Mouse (Mus musculus): ENCODE measurements at regions not wholly inside any gene's neighbourhood (a gene's known extent, or its start where the extent isn't known, plus 50 kb on each side); places are given as distances from the start of the nearest gene placed in this dataset.

GRCm38 (mm10) chr15:96775129-96775528, 75.6 kb upstream of the Slc38a2 start:
- no peak for DNase-seq (ENCODE audit: extremely low read depth, low read depth, low spot score)

GRCm38 (mm10) chr15:96774664-96775063, 75.1 kb upstream of the Slc38a2 start:
- DNase-seq (ENCODE audit: extremely low read depth, low read depth, low spot score): no peak

- DNase-seq (ENCODE audit: extremely low read depth, low read depth, low spot score): no peak
Observed at GRCm38 (mm10) chr15:96773656-96774055, 74.1 kb upstream of the Slc38a2 start.

GRCm38 (mm10) chr15:96772701-96773100, 73.2 kb upstream of the Slc38a2 start:
- DNase-seq (ENCODE audit: extremely low read depth, low read depth, low spot score): no peak

- no peak for DNase-seq (ENCODE audit: extremely low read depth, low read depth, low spot score)
Observed at GRCm38 (mm10) chr15:96770786-96771185, 71.3 kb upstream of the Slc38a2 start.

- DNase-seq (ENCODE audit: extremely low read depth, low read depth, low spot score): no peak
Observed at GRCm38 (mm10) chr15:96770299-96770698, 70.8 kb upstream of the Slc38a2 start.

- DNase-seq (ENCODE audit: extremely low read depth, low read depth, low spot score): no peak
Observed at GRCm38 (mm10) chr15:96769751-96770150, 70.2 kb upstream of the Slc38a2 start.

GRCm38 (mm10) chr15:96768301-96768993, 68.9 kb upstream of the Slc38a2 start:
- DNase-seq (ENCODE audit: extremely low read depth, low read depth, low spot score): peak; percentile 67

- no peak for DNase-seq (ENCODE audit: extremely low read depth, low read depth, low spot score)
Observed at GRCm38 (mm10) chr15:96767188-96767587, 67.7 kb upstream of the Slc38a2 start.

- no peak for DNase-seq (ENCODE audit: extremely low read depth, low read depth, low spot score)
Observed at GRCm38 (mm10) chr15:96766238-96766637, 66.7 kb upstream of the Slc38a2 start.

GRCm38 (mm10) chr15:96763611-96764010, 64.1 kb upstream of the Slc38a2 start:
- no peak for DNase-seq (ENCODE audit: extremely low read depth, low read depth, low spot score)

GRCm38 (mm10) chr15:96759078-96759995, 59.8 kb upstream of the Slc38a2 start:
- DNase-seq (ENCODE audit: extremely low read depth, low read depth, low spot score): no peak

GRCm38 (mm10) chr15:96757446-96758198, 58.1 kb upstream of the Slc38a2 start:
- DNase-seq (ENCODE audit: extremely low read depth, low read depth, low spot score): no peak

- DNase-seq (ENCODE audit: extremely low read depth, low read depth, low spot score): no peak
Observed at GRCm38 (mm10) chr15:96756456-96756855, 56.9 kb upstream of the Slc38a2 start.

GRCm38 (mm10) chr15:96755951-96756350, 56.4 kb upstream of the Slc38a2 start:
- DNase-seq (ENCODE audit: extremely low read depth, low read depth, low spot score): no peak

GRCm38 (mm10) chr15:96755322-96755942, 55.9 kb upstream of the Slc38a2 start:
- no peak for DNase-seq (ENCODE audit: extremely low read depth, low read depth, low spot score)

GRCm38 (mm10) chr15:96754079-96754478, 54.5 kb upstream of the Slc38a2 start:
- DNase-seq (ENCODE audit: extremely low read depth, low read depth, low spot score): no peak

GRCm38 (mm10) chr15:96752719-96753118, 53.2 kb upstream of the Slc38a2 start:
- no peak for DNase-seq (ENCODE audit: extremely low read depth, low read depth, low spot score)

GRCm38 (mm10) chr15:96752062-96752358, 52.5 kb upstream of the Slc38a2 start:
- no peak for DNase-seq (ENCODE audit: extremely low read depth, low read depth, low spot score)

- DNase-seq (ENCODE audit: extremely low read depth, low read depth, low spot score): no peak
Observed at GRCm38 (mm10) chr15:96751243-96752061, 51.9 kb upstream of the Slc38a2 start.
